Mouse (Mus musculus): ENCODE data around the gene Ugt1a10.

DNA sequence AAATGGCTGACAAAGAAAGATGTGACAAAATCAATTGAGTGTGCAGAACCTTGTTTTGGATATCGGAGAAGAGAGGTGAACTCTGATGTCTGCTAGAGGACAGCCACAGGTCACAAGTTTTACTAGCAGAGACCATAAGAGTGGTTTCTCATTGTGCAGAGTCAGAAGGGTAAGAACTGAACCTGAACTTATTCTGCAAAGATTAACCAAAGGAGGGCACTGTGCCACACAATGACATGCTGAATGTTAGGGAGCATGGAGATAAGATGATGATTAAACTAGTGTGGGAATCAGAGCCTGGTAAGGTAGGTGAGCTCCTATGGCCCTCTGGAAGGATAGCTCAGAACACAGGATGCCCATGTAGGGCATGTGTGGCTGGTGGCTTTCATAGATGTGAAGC lies 140.5 kb downstream of the Ugt1a10 start:
- no peak for TF ChIP-seq POLR2A (IDR thresholded peaks at IDR 0.05; ENCODE audit: borderline replicate concordance, control insufficient read depth, low read depth, low read length)
- TF ChIP-seq CTCF (IDR thresholded peaks at IDR 0.05; ENCODE audit: control insufficient read depth, insufficient read depth, low read length) = no peak

All from bone marrow, adult 2 months (tissue).